Mouse (Mus musculus) stomach, postnatal 0 days (tissue): ENCODE data around the gene Saysd1. TPM values are rescaled to one million over a fixed set of nuclear protein-coding genes. Genes with fewer than 3 reads are reported as not detected.

ENCODE experiments used
- ATAC-seq: fragments of 200-750 bp; cut with Nextera tagmentation; 2 replicates; pipeline ENCODE4 v1.8.0; 2017; ENCODE audit not compliant: low FRiP score, low TSS enrichment
- DNase-seq: peaks from one replicate; pipeline ENCODE4 v3.0.0-alpha.2; 2016; ENCODE audit warnings: low spot score
- H3K27ac ChIP-seq: fragments of 300-500 bp; sonication (generic); replicated peaks from 2 replicates; pipeline ENCODE4 v1.5.1; 2014; ENCODE audit warnings: mild to moderate bottlenecking, control low read depth
- H3K27me3 ChIP-seq: fragments of 300-500 bp; sonication (generic); 2 replicates; pipeline ENCODE4 v1.6.1; 2014; ENCODE audit warnings: low read length; ENCODE audit not compliant: control insufficient read depth, insufficient read depth
- H3K36me3 ChIP-seq: fragments of 300-500 bp; sonication (generic); 2 replicates; pipeline ENCODE4 v1.6.1; 2014; ENCODE audit warnings: low read length, mixed read lengths; ENCODE audit not compliant: control insufficient read depth, insufficient read depth
- H3K4me1 ChIP-seq: fragments of 300-500 bp; sonication (generic); replicated peaks from 2 replicates; pipeline ENCODE4 v1.6.1; 2014; ENCODE audit warnings: antibody characterized with exemption; ENCODE audit not compliant: control insufficient read depth, insufficient read depth
- H3K4me2 ChIP-seq: fragments of 300-500 bp; sonication (generic); replicated peaks from 2 replicates; pipeline ENCODE4 v1.6.1; 2014; ENCODE audit warnings: low read depth, mild to moderate bottlenecking, control low read depth, moderate library complexity
- H3K4me3 ChIP-seq: fragments of 300-500 bp; sonication (generic); 2 replicates; pipeline ENCODE4 v1.5.1; 2014; ENCODE audit warnings: low read depth, low read length, control low read depth
- H3K9ac ChIP-seq: fragments of 300-500 bp; sonication (generic); 2 replicates; pipeline ENCODE4 v1.6.1; 2014; ENCODE audit warnings: mild to moderate bottlenecking, low read length, control low read depth, mixed read lengths
- H3K9me3 ChIP-seq: fragments of 300-500 bp; sonication (generic); 2 replicates; pipeline ENCODE4 v1.6.1; 2016; ENCODE audit warnings: low read length; ENCODE audit not compliant: control insufficient read depth
- CTCF ChIP-seq: IDR thresholded peaks from 2 replicates; pipeline ENCODE4 v1.5.1; 2016; ENCODE audit warnings: antibody characterized with exemption, low read depth, mild to moderate bottlenecking, moderate library complexity
- EP300 ChIP-seq: optimal IDR thresholded peaks from 2 replicates; pipeline ENCODE3; 2016; ENCODE audit warnings: antibody characterized with exemption
- WGBS: fragments of 180-500 bp; shearing (Covaris S2); extraction: QIAGEN DNeasy Blood & Tissue Kit; methylation state at CpG from one replicate; pipeline ENCODE4 v1.1.7; 2014; 5-methylcytosine and 5-hydroxymethylcytosine counted together
- polyA plus RNA-seq: library from polyadenylated mRNA; unstranded; fragments of >200 nt; fragmentation: Nextera tagmentation; extraction: Ambion mirVana; gene quantifications from 2 replicates; pipeline ENCODE4 v1.2.1, GENCODE M21; 2015

Gene Saysd1
- polyA plus RNA-seq, 1 experiment from 2014 or later = 14.2 TPM

DNA sequence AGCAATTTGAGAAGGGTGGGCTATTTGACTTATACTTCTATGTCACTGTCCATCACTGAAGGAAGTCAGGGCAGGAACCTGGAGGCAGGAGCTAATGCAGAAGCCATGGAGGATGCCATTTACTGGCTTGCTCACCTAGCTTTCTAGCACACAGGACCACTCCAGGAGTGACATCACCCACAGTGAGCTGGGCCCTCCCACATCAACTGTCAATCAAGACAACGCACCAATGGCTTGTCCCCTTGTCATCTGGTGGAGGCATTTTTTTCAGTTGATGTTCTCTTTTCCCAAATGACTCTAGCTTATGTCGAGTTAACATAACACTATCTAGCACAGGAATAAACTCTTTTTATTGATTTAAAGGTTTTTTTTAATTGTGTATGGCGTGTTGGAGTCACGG, 30.9 kb upstream of the Saysd1 start:
- H3K4me2 ChIP-seq = no peak overlapping the region
- no peak overlapping the region for H3K4me3 ChIP-seq
- TF ChIP-seq EP300 = no peak
- no peak for TF ChIP-seq CTCF
- WGBS = 89% methylated on average over 4 of the region's 4 CpGs
- no peaks in the 10 kb centered on the region for H3K9me3 ChIP-seq
- no peaks in the 10 kb centered on the region; the same call in 1 of the 2 replicates for H3K4me1 ChIP-seq
- ATAC-seq (no peak), DNase-seq (no peak)
- H3K9ac ChIP-seq = no peak overlapping the region
- H3K36me3 ChIP-seq = no peaks in the 10 kb centered on the region
- H3K27ac ChIP-seq = no peak overlapping the region
- H3K27me3 ChIP-seq = no peaks in the 10 kb centered on the region

- Histone ChIP-seq H3K9ac (no peak overlapping the region), H3K9me3 (no peaks in the 10 kb centered on the region), H3K27me3 (no peaks in the 10 kb centered on the region), H3K4me2 (no peak overlapping the region), H3K4me3 (no peak overlapping the region), H3K4me1 (no peaks in the 10 kb centered on the region; the same call in 1 of the 2 replicates), H3K27ac (no peak overlapping the region), H3K36me3 (no peaks in the 10 kb centered on the region)
- peak; percentile 49 for ATAC-seq
- DNase-seq = no peak
- WGBS = 63% methylated on average over 1 of the region's 1 CpGs
- TF ChIP-seq EP300 (no peak), CTCF (no peak)
Measured at GRCm38 (mm10) chr14:20168478-20168877, 30.1 kb upstream of the Saysd1 start.

- Histone ChIP-seq H3K4me3 (no peak overlapping the region), H3K27me3 (no peaks in the 10 kb centered on the region), H3K4me2 (no peak overlapping the region), H3K9ac (no peak overlapping the region), H3K9me3 (no peaks in the 10 kb centered on the region), H3K4me1 (no peaks in the 10 kb centered on the region; the same call in 1 of the 2 replicates), H3K27ac (no peak overlapping the region), H3K36me3 (no peaks in the 10 kb centered on the region)
- TF ChIP-seq EP300 (no peak), CTCF (no peak)
- DNase-seq (no peak), ATAC-seq (no peak)
- 85% methylated on average over 2 of the region's 2 CpGs for WGBS
Measured at GRCm38 (mm10) chr14:20168054-20168453, 29.7 kb upstream of the Saysd1 start.

- Histone ChIP-seq H3K9ac (no peak overlapping the region), H3K27ac (no peak overlapping the region), H3K36me3 (no peaks in the 10 kb centered on the region), H3K4me3 (no peak overlapping the region), H3K4me1 (peaks cover 2% of the 10 kb centered on the region; the same call in 1 of the 2 replicates), H3K27me3 (no peaks in the 10 kb centered on the region), H3K4me2 (no peak overlapping the region), H3K9me3 (no peaks in the 10 kb centered on the region)
- DNase-seq (no peak), ATAC-seq (no peak)
- no peak for TF ChIP-seq EP300
- TF ChIP-seq CTCF = no peak
- WGBS = 68% methylated on average over 1 of the region's 1 CpGs
Measured at GRCm38 (mm10) chr14:20165413-20165812, 27.1 kb upstream of the Saysd1 start.

DNA sequence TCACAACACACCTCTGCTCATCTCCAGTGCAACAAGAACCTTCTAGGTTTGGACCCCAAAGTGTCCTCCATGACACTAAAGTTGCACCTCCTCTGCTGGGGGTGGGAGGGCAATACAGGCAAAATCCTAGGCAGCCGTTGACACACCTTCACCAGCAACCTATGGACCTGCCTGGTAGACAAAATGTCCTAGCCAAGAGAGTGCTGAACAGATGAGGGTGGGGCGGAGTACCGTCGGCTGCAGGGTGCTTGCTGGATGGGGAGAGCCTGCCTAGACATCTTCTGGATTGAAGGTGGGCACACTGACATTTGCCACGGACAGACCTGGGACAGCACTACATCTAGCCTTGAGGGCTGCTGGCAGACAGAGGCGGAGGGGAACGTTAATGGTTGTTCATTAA, 26.1 kb upstream of the Saysd1 start:
- peaks cover 2% of the 10 kb centered on the region; the same call in 1 of the 2 replicates for H3K4me1 ChIP-seq
- whole genome bisulfite sequencing = 63% methylated on average over 7 of the region's 7 CpGs
- TF ChIP-seq CTCF (no peak), EP300 (no peak)
- H3K4me2 ChIP-seq = no peak overlapping the region
- DNase-seq (no peak), ATAC-seq (no peak)
- H3K27ac ChIP-seq = no peak overlapping the region
- no peaks in the 10 kb centered on the region for H3K36me3 ChIP-seq
- no peak overlapping the region for H3K9ac ChIP-seq
- H3K9me3 ChIP-seq = no peaks in the 10 kb centered on the region
- H3K4me3 ChIP-seq = no peak overlapping the region
- no peaks in the 10 kb centered on the region for H3K27me3 ChIP-seq

GRCm38 (mm10) chr14:20162686-20163085, 24.4 kb upstream of the Saysd1 start:
- 32% methylated on average over 6 of the region's 6 CpGs for WGBS
- Histone ChIP-seq H3K4me2 (no peak overlapping the region), H3K9me3 (no peaks in the 10 kb centered on the region), H3K36me3 (no peaks in the 10 kb centered on the region), H3K4me1 (peaks cover 2% of the 10 kb centered on the region; the same call in 1 of the 2 replicates), H3K27ac (no peak overlapping the region), H3K4me3 (no peak overlapping the region), H3K9ac (no peak overlapping the region), H3K27me3 (no peaks in the 10 kb centered on the region)
- DNase-seq (no peak), ATAC-seq (peak; percentile 40)
- TF ChIP-seq CTCF (no peak), EP300 (no peak)
